Mouse (Mus musculus) embryonic fibroblast, embryonic 13.5 days (primary cell): ENCODE results near the gene Psmc3. TPM values are rescaled to one million over a fixed set of nuclear protein-coding genes. Genes with fewer than 3 reads are reported as not detected.

Source experiments
- H3K27ac ChIP-seq: 2 replicates; pipeline ENCODE4 v1.5.1; 2012; ENCODE audit warnings: low read length, control low read depth, inconsistent platforms; ENCODE audit not compliant: insufficient read depth
- H3K4me1 ChIP-seq: 2 replicates; pipeline ENCODE4 v1.6.1; 2011; ENCODE audit warnings: low read length; ENCODE audit not compliant: control insufficient read depth, insufficient read depth
- H3K4me3 ChIP-seq: 2 replicates; pipeline ENCODE4 v1.5.1; 2011; ENCODE audit warnings: mild to moderate bottlenecking, control low read depth, low read length; ENCODE audit not compliant: insufficient read depth
- CTCF ChIP-seq: IDR thresholded peaks from 2 replicates; pipeline ENCODE4 v1.5.1; 2011; ENCODE audit warnings: mild to moderate bottlenecking, control low read depth, low read length, moderate library complexity, borderline replicate concordance; ENCODE audit not compliant: insufficient read depth
- POLR2A ChIP-seq: IDR thresholded peaks from 2 replicates; pipeline ENCODE4 v1.6.1; 2011; ENCODE audit warnings: low read depth, mild to moderate bottlenecking, control low read depth, low read length, moderate library complexity
- polyA plus RNA-seq: library from polyadenylated mRNA; stranded (reverse); fragments of >200 nt; gene quantifications from 2 replicates; pipeline ENCODE4 v1.2.4, GENCODE M21; 2011; ENCODE audit warnings: low read depth; ENCODE audit not compliant: missing spikeins, insufficient read length

Psmc3 gene
- polyA plus RNA-seq, 1 experiment = 331 TPM

GRCm38 (mm10) chr2:91066455-91066854 is 12.6 kb downstream of the Psmc3 start:
- Histone ChIP-seq H3K4me3 (no peak overlapping the region), H3K4me1 (peaks cover 10% of the 10 kb centered on the region)

GRCm38 (mm10) chr2:91068162-91068871 is 14.5 kb downstream of the Psmc3 start:
- H3K4me3 ChIP-seq = peak overlapping the region; percentile 80
- H3K27ac ChIP-seq = peak overlapping the region; percentile 95
- no peaks in the 10 kb centered on the region for H3K4me1 ChIP-seq
- TF ChIP-seq CTCF (no peak), POLR2A (no peak; the same call in 1 of the 2 replicates)

More at GRCm38 (mm10) chr2:91066455-91066854, 12.6 kb downstream of the Psmc3 start:
- H3K27ac ChIP-seq = no peak overlapping the region
- peak; percentile 44; the same call in 1 of the 2 replicates for TF ChIP-seq POLR2A
- no peak for TF ChIP-seq CTCF

GRCm38 (mm10) chr2:91068872-91069165 is 15.0 kb downstream of the Psmc3 start:
- peak overlapping the region; percentile 95 for H3K27ac ChIP-seq
- peak; percentile 49; the same call in 1 of the 2 replicates for TF ChIP-seq POLR2A
- no peak for TF ChIP-seq CTCF

GRCm38 (mm10) chr2:91069306-91070000 is 15.6 kb downstream of the Psmc3 start:
- H3K4me3 ChIP-seq = peak overlapping the region; percentile 80
- H3K4me1 ChIP-seq = no peaks in the 10 kb centered on the region
- no peak for TF ChIP-seq CTCF
- TF ChIP-seq POLR2A = peak; percentile 52; the same call in 1 of the 2 replicates
- peak overlapping the region; percentile 95 for H3K27ac ChIP-seq

More at GRCm38 (mm10) chr2:91068872-91069165, 15.0 kb downstream of the Psmc3 start:
- H3K4me3 ChIP-seq = peak overlapping the region; percentile 80
- no peaks in the 10 kb centered on the region for H3K4me1 ChIP-seq

DNA sequence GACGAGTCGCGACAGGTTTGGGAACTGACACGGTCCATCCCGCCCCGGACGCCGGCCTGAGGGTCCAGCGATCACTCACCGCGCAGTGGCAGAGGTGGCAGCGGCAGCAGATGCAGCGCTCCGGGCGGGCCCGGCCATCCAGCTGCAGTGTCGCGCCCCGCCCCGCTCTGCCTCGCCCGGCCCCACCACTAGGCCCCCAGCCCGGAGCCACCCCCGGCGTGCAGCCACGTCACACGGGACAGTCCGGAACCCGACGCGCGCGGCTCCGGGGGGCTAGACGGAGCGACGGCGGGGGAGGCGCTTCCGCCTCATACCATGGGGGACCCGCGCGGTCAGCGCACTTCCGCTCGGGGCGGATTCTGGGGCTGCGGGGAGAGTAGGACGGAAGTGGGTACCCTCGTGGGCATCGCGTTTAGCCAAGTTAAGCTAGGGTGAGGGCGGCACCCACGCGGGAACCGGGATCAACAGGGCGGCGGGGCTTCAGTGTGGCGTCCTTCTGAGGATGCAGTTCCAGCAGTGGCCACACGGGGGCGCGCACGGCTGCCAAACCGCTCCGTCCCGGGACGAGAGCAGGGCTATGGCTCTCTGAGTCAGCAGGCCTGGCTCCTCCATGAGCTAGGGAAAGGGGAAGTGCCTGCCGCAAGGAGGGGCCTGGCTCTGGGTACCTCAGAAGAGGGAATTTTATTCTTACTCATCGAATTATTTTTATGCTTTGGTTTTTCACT is 16.4 kb downstream of the Psmc3 start, which contains the start of gene Slc39a13:
Slc39a13 (minus strand) TSS at position 342 of the 725 bp plus-strand sequence.
- Histone ChIP-seq H3K27ac (peak within 1 kb of the TSS; percentile 95), H3K4me1 (no peaks in the 10 kb centered on the region), H3K4me3 (peak within 1 kb of the TSS; percentile 80)
- TF ChIP-seq POLR2A = peak; percentile 85
- TF ChIP-seq CTCF = peak; percentile 93

GRCm38 (mm10) chr2:91071059-91071458 is 17.2 kb downstream of the Psmc3 start:
- Histone ChIP-seq H3K4me1 (no peaks in the 10 kb centered on the region), H3K27ac (peak overlapping the region; percentile 79), H3K4me3 (peak overlapping the region; percentile 31; the same call in 1 of the 2 replicates)
- TF ChIP-seq POLR2A = no peak
- TF ChIP-seq CTCF = no peak

- TF ChIP-seq POLR2A = no peak
- no peak for TF ChIP-seq CTCF
- no peak overlapping the region for H3K4me3 ChIP-seq
- H3K27ac ChIP-seq = no peak overlapping the region
- no peaks in the 10 kb centered on the region for H3K4me1 ChIP-seq
Observed at GRCm38 (mm10) chr2:91072092-91072491, 18.3 kb downstream of the Psmc3 start.

GRCm38 (mm10) chr2:91077957-91078313 is 24.1 kb downstream of the Psmc3 start:
- no peaks in the 10 kb centered on the region for H3K4me1 ChIP-seq
- H3K27ac ChIP-seq = no peak overlapping the region
- H3K4me3 ChIP-seq = no peak overlapping the region
- TF ChIP-seq CTCF (no peak), POLR2A (no peak)

DNA sequence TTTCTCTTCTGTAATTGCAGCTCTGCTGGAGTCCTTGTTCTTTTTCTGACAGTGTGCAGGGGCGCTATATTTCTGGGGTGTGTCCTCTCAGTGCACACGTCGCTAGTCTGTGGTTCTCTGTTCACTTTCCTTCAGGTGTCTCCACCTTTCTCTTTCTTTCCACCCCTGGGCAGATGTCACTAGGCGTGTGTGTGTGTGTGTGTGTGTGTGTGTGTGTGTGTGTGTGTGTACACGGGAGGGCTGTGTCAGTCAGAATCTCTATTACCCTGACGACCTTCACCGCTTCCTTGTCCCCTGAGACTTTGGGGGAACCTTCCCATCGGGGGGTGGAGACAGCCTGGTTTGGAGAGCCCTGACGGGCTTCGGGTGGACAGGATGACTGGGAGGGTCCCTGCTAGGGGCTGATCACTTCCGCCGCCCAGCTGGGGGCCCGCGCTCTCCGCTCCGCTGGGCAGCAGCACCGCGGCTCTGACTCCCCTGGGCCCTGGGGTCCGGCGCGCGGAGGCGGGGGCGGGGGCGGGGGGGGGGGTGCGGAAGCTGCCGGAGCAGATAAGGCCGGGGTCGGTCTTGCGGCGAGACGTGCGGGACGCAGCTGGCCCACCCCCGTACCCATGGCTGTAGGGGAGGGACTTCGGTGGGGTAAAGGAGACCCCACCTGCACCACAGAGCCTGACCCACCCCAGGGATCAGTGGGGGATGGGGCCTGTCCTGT is 24.7 kb downstream of the Psmc3 start:
- Histone ChIP-seq H3K27ac (no peak overlapping the region), H3K4me3 (peak overlapping the region; percentile 25), H3K4me1 (no peaks in the 10 kb centered on the region)
- no peak for TF ChIP-seq CTCF
- TF ChIP-seq POLR2A = no peak

GRCm38 (mm10) chr2:91079026-91079384 is 25.2 kb downstream of the Psmc3 start:
- Histone ChIP-seq H3K27ac (no peak overlapping the region), H3K4me1 (no peaks in the 10 kb centered on the region), H3K4me3 (peak overlapping the region; percentile 13)
- TF ChIP-seq POLR2A (no peak), CTCF (no peak)
